Mouse (Mus musculus) kidney, embryonic 14.5 days (tissue): ENCODE data around the gene Cnep1r1. TPM values are rescaled to one million over a fixed set of nuclear protein-coding genes. Genes with fewer than 3 reads are reported as not detected.

Experiments
- ATAC-seq: fragments of 200-750 bp; cut with Nextera tagmentation; 2 replicates; pipeline ENCODE4 v1.8.0; 2017; ENCODE audit warnings: moderate number of reproducible peaks, mild to moderate bottlenecking, moderate TSS enrichment, moderate library complexity; ENCODE audit not compliant: low FRiP score, low TSS enrichment
- H3K27ac ChIP-seq: fragments of 300-500 bp; sonication (generic); 2 replicates; pipeline ENCODE4 v1.5.1; 2014; ENCODE audit warnings: low read depth, mild to moderate bottlenecking, low read length, moderate library complexity, mixed read lengths
- H3K27me3 ChIP-seq: fragments of 300-500 bp; sonication (generic); 2 replicates; pipeline ENCODE4 v1.6.1; 2014; ENCODE audit warnings: mild to moderate bottlenecking, low read length; ENCODE audit not compliant: control insufficient read depth, insufficient read depth
- H3K36me3 ChIP-seq: fragments of 300-500 bp; sonication (generic); 2 replicates; pipeline ENCODE4 v1.6.1; 2014; ENCODE audit warnings: low read length, mixed read lengths; ENCODE audit not compliant: control insufficient read depth, insufficient read depth
- H3K4me1 ChIP-seq: fragments of 300-500 bp; sonication (generic); 2 replicates; pipeline ENCODE4 v1.6.1; 2014; ENCODE audit warnings: low read length, mixed read lengths; ENCODE audit not compliant: control insufficient read depth, insufficient read depth
- H3K4me2 ChIP-seq: fragments of 300-500 bp; sonication (generic); replicated peaks from 2 replicates; pipeline ENCODE4 v1.6.1; 2014; ENCODE audit warnings: low read depth, mild to moderate bottlenecking, low read length
- H3K4me3 ChIP-seq: fragments of 300-500 bp; sonication (generic); 2 replicates; pipeline ENCODE4 v1.5.1; 2014; ENCODE audit warnings: mild to moderate bottlenecking, low read length
- H3K9ac ChIP-seq: fragments of 300-500 bp; sonication (generic); 2 replicates; pipeline ENCODE4 v1.6.1; 2014; ENCODE audit warnings: low read depth, mild to moderate bottlenecking, low read length, moderate library complexity
- H3K9me3 ChIP-seq: fragments of 300-500 bp; sonication (generic); 2 replicates; pipeline ENCODE4 v1.6.1; 2016; ENCODE audit warnings: low read length; ENCODE audit not compliant: control insufficient read depth
- WGBS: fragments of 180-500 bp; shearing (Covaris S2); extraction: QIAGEN DNeasy Blood & Tissue Kit; methylation state at CpG from one replicate; pipeline ENCODE4 v1.1.7; 2014; 5-methylcytosine and 5-hydroxymethylcytosine counted together
- polyA plus RNA-seq: library from polyadenylated mRNA; unstranded; fragments of >200 nt; fragmentation: Nextera tagmentation; extraction: Ambion mirVana; gene quantifications from 2 replicates; pipeline ENCODE4 v1.2.1, GENCODE M21; 2014

Cnep1r1 gene
- polyA plus RNA-seq, result 35.6 and 94.4 TPM in 2 replicates

DNA sequence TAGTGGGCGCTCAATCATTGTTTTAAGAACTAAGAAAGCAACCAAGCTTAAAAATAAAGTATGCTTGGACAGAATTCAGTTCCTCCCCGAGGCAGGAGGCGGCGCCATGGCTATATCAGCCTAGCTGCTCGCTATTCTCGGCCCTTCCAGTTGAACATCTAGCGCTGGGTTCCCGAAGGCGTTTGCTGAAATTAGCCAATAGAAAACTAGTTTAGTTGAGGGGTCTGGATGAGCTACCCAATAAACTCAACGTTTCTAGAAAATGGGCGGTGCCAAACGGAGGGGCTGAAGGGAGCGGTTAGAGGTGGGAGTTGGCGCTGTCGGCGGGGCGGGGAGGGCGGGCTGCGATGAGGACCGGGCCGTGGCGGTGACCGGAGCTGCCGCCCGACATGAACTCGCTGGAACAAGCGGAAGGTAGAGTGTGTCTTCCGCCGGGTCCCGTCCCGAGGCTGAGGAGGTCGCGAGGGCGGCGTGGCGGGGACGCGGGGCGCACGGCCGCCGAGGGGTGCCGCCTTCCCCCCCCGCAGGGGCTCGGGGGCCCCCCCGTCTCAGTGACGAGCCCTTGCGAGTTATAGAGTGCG lies at the start of gene Cnep1r1:
TSS of gene Cnep1r1 (plus strand) at position 314 of the 581 bp plus-strand sequence.
- WGBS, result under 1% methylated on average over 49 of the region's 49 CpGs
- peak within 1 kb of the TSS; percentile 97 for H3K4me3 ChIP-seq
- peak; percentile 99 for ATAC-seq
- peaks cover 18% of the 10 kb centered on the region; the same call in 1 of the 2 replicates for H3K36me3 ChIP-seq
- no peaks in the 10 kb centered on the region for H3K27me3 ChIP-seq
- peak within 1 kb of the TSS; percentile 97 for H3K9ac ChIP-seq
- peak within 1 kb of the TSS; percentile 57 for H3K27ac ChIP-seq
- peaks cover 10% of the 10 kb centered on the region; the same call in 1 of the 2 replicates for H3K4me1 ChIP-seq
- peak within 1 kb of the TSS; percentile 64 for H3K4me2 ChIP-seq
- H3K9me3 ChIP-seq, result no peaks in the 10 kb centered on the region

DNA sequence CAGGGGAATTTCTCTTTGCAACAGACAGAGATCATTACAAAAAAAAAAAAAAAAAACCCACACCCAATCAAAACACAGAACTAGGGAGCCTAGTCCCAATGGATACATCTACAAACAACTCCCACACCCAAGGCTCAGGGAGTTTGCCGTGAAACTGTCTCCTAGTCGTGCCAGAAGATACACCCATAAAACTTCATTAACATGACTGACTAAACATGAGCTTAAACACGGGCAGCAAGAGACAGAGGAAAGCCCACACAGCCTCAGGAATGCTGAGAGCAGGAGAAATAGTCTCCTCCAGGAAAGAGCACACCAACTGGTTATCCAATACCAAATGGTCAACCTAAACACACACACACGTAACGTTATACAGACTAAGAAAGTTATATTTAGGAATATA lies 36.4 kb upstream of the Cnep1r1 start:
- Histone ChIP-seq H3K4me1 (no peaks in the 10 kb centered on the region), H3K4me3 (no peak overlapping the region), H3K27ac (no peak overlapping the region), H3K36me3 (no peaks in the 10 kb centered on the region), H3K9ac (no peak overlapping the region), H3K9me3 (no peaks in the 10 kb centered on the region), H3K4me2 (no peak overlapping the region), H3K27me3 (no peaks in the 10 kb centered on the region)
- 39% methylated on average over 5 of the region's 5 CpGs for WGBS
- ATAC-seq, result no peak

DNA sequence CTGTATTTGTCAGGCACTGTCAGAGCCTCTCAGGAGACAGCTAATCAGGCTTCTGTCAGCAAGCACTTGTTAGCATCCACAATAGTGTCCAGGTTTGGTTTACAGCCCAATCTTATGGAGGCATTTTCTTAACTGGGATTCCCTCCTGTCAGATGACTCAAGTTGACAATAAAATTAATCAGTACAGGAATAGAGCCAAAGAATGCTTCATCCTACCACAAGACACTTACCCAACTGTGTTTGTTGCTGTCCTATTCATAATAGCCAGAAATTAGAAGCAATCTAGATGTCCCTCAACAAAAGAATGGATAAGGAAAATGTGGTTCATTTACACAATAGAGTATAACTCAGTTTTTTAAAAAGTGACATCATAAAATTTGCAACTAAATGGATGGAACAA lies 30.6 kb upstream of the Cnep1r1 start:
- no peak overlapping the region for H3K9ac ChIP-seq
- no peak overlapping the region for H3K4me2 ChIP-seq
- no peak overlapping the region for H3K4me3 ChIP-seq
- H3K36me3 ChIP-seq, result no peaks in the 10 kb centered on the region
- ATAC-seq, result no peak
- H3K4me1 ChIP-seq, result no peaks in the 10 kb centered on the region
- no peaks in the 10 kb centered on the region for H3K27me3 ChIP-seq
- H3K9me3 ChIP-seq, result no peaks in the 10 kb centered on the region
- no peak overlapping the region for H3K27ac ChIP-seq

DNA sequence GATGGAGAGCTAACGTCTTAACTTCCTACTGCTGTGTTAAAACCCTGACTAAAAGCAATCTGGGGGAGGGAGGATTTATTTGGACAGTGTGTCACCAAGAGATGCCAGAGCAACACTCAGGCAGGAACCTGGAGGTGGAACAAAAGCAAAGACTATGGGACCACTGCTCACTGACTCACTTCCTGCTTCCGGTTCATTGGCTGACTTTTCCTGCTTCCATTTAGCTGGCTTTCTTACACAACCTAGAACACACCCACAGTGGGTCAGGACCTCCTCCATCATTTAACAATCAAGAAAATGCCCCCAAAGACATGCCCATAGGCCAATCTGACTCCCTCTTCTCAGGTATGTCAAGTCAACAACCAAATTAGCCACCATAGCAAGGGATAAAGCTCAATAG lies 26.9 kb upstream of the Cnep1r1 start:
- no peak for ATAC-seq
- no peaks in the 10 kb centered on the region for H3K27me3 ChIP-seq
- no peak overlapping the region for H3K9ac ChIP-seq
- H3K9me3 ChIP-seq, result no peaks in the 10 kb centered on the region
- H3K4me3 ChIP-seq, result no peak overlapping the region
- no peaks in the 10 kb centered on the region for H3K36me3 ChIP-seq
- no peak overlapping the region for H3K4me2 ChIP-seq
- no peaks in the 10 kb centered on the region for H3K4me1 ChIP-seq
- WGBS, result 81% methylated on average over 2 of the region's 2 CpGs
- no peak overlapping the region for H3K27ac ChIP-seq

DNA sequence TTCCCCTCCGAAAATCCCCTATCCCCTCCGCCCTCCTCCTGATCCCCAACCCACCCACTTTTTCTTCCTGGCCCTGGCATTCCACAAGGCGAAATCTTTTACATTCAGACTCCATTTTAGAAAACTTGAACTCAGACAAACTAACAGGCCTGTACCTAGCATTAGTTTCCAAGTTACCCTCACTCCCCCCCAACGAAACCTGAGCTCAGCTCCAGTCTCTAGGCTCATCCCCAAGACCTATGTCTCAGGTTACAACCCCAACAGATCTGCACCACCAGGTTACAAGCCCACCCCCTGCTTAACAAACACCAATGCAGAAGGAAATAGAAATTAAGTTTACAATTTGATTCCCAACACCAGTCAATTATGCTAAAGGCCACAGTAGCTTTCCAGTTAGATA lies 25.2 kb upstream of the Cnep1r1 start:
- no peak overlapping the region for H3K4me3 ChIP-seq
- no peaks in the 10 kb centered on the region for H3K27me3 ChIP-seq
- H3K9ac ChIP-seq, result no peak overlapping the region
- 56% methylated on average over 4 of the region's 4 CpGs for whole genome bisulfite sequencing
- no peak overlapping the region for H3K27ac ChIP-seq
- H3K9me3 ChIP-seq, result no peaks in the 10 kb centered on the region
- H3K4me1 ChIP-seq, result no peaks in the 10 kb centered on the region
- no peak overlapping the region for H3K4me2 ChIP-seq
- ATAC-seq, result peak; percentile 52; the same call in 1 of the 2 replicates
- H3K36me3 ChIP-seq, result no peaks in the 10 kb centered on the region

DNA sequence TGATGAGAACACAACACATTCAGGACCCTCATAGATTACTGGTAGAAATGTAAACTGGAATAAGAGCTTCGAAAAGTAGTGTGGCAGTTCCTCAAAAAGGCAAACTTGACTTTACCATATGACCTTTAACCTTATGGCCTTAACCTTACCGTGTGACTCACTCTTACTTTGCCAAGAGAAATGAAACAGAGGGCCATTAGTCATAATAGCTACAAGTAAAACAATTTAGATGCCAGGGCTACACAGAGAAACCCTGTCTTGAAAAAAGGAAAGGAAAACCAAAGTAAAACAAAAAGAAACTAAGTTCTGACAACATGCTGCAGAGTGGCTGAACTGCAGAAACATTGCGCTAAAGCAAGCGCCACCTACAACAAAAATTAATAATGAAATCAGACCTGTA lies 19.7 kb upstream of the Cnep1r1 start:
- no peaks in the 10 kb centered on the region for H3K36me3 ChIP-seq
- no peak overlapping the region for H3K9ac ChIP-seq
- H3K9me3 ChIP-seq, result no peaks in the 10 kb centered on the region
- no peak overlapping the region for H3K4me2 ChIP-seq
- 84% methylated on average over 4 of the region's 4 CpGs for WGBS
- no peak overlapping the region for H3K27ac ChIP-seq
- H3K27me3 ChIP-seq, result no peaks in the 10 kb centered on the region
- no peak for ATAC-seq
- H3K4me3 ChIP-seq, result no peak overlapping the region
- H3K4me1 ChIP-seq, result no peaks in the 10 kb centered on the region

DNA sequence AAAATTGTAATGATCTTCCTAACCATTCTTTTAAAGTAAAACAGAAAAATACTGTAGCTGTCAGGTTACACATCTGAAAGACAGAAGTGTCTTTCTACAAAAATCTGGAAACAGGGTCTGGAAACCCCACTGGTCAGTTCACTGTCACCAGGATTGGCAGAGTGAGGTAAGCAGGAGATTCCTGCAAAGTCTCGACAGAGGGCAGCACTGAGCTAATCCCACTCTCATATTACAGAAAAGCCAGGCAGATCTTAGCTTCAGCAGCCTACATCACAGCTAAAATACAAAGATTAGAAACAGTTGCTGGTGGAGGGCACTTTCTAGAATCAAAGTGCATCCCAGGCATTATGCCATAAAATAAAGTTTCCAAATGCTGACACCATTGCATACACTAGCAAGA lies 19.0 kb upstream of the Cnep1r1 start:
- H3K36me3 ChIP-seq, result no peaks in the 10 kb centered on the region
- ATAC-seq, result no peak
- H3K4me3 ChIP-seq, result no peak overlapping the region
- no peak overlapping the region for H3K4me2 ChIP-seq
- H3K27ac ChIP-seq, result no peak overlapping the region
- H3K4me1 ChIP-seq, result no peaks in the 10 kb centered on the region
- H3K27me3 ChIP-seq, result no peaks in the 10 kb centered on the region
- 0% methylated on average over 1 of the region's 1 CpGs for WGBS
- H3K9me3 ChIP-seq, result no peaks in the 10 kb centered on the region
- no peak overlapping the region for H3K9ac ChIP-seq

DNA sequence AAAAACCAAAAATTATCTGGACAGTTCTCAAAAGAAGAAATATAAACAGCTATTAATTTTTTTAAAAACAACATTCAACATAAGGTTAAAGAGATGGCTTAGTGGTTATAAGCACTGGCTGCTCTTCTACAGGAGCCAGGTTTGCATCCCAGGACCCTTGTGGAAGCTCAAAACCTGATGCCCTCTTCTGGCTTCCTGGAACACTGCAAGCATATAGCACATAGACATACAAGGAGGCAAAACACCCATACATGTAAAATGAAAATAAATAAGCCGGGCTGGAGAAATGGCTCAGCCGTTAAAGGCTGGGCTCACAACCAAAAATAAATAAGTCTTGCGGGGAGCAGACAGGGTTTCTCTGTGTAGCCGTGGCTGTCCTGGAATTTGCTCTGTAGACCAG lies 9.3 kb upstream of the Cnep1r1 start:
- H3K36me3 ChIP-seq, result no peaks in the 10 kb centered on the region
- no peaks in the 10 kb centered on the region for H3K4me1 ChIP-seq
- no peaks in the 10 kb centered on the region for H3K27me3 ChIP-seq
- no peak overlapping the region for H3K4me2 ChIP-seq
- H3K9ac ChIP-seq, result no peak overlapping the region
- WGBS, result 94% methylated on average over 4 of the region's 4 CpGs
- no peaks in the 10 kb centered on the region for H3K9me3 ChIP-seq
- no peak for ATAC-seq
- H3K27ac ChIP-seq, result no peak overlapping the region
- H3K4me3 ChIP-seq, result no peak overlapping the region

DNA sequence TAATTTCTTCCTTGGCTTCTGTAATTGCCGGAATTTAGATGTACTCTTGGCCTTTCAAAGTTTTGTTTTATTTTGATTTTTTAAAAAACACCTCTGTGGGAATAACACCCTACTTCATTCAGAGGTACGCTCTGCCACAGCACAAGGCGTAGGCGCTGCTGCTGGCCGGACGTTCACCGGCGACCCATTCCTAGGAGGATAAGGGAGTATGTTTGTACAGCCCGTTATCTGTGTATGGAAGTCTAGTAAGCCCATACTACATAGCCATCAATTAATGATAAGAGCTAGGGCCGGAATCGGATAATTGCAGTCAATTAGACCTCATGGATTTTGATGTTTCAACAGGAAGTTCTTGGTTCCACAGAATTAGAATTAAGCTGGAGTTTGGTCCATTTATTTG lies 507 bp downstream of the Cnep1r1 start:
- no peaks in the 10 kb centered on the region for H3K9me3 ChIP-seq
- H3K4me1 ChIP-seq, result peaks cover 10% of the 10 kb centered on the region; the same call in 1 of the 2 replicates
- no peak for ATAC-seq
- H3K27ac ChIP-seq, result peak overlapping the region; percentile 57
- H3K9ac ChIP-seq, result peak overlapping the region; percentile 97
- no peaks in the 10 kb centered on the region for H3K27me3 ChIP-seq
- peak overlapping the region; percentile 64 for H3K4me2 ChIP-seq
- H3K4me3 ChIP-seq, result peak overlapping the region; percentile 97
- peaks cover 18% of the 10 kb centered on the region; the same call in 1 of the 2 replicates for H3K36me3 ChIP-seq
- under 1% methylated on average over 11 of the region's 11 CpGs for WGBS
